Mouse (Mus musculus) ES-E14 (cell line): ENCODE measurements around the gene Dnah6.

Experiments used
- CHD2 ChIP-seq: IDR thresholded peaks from 2 replicates; pipeline ENCODE4 v1.6.1; 2014; ENCODE audit warnings: mild to moderate bottlenecking, low read depth, low read length, inconsistent platforms
- HCFC1 ChIP-seq: IDR thresholded peaks from 2 replicates; pipeline ENCODE4 v1.6.1; 2012; ENCODE audit warnings: low read length, inconsistent platforms, borderline replicate concordance; ENCODE audit not compliant: insufficient read depth
- ZNF384 ChIP-seq: IDR thresholded peaks from 2 replicates; pipeline ENCODE4 v1.6.1; 2012; ENCODE audit warnings: low read depth, low read length, inconsistent platforms

- TF ChIP-seq HCFC1 (no peak), CHD2 (no peak), ZNF384 (no peak)
These were observed 228.3 kb downstream of the Dnah6 start for GRCm38 (mm10) chr6:72993054-72993687.
